ENCODE assay signal across 8 mouse cellular contexts in genomic region chr19:5817703-5818589, GRCm38 (mm10). TPM values are rescaled to one million over a fixed set of nuclear protein-coding genes. Genes with fewer than 3 reads are reported as not detected.
A peak's percentile ranks its signal among the peaks of the same experiment; 100 is the strongest.
DNase-seq lines count a peak whose midpoint lies in the region; ATAC-seq and TF ChIP-seq lines count a peak whose summit lies in the region.

No protein-coding gene starts in this region.

- peak overlapping the region; percentile 54 for H3K9ac ChIP-seq in embryonic facial prominence, embryonic 14.5 days (ENCODE audit: low read depth, low read length)
- 0 out of 2 replicates have a peak overlapping the region, but pooled peaks have one; percentile 26 for H3K9ac ChIP-seq in limb, embryonic 15.5 days
- H3K9ac ChIP-seq in midbrain, postnatal 0 days (replicated peaks; ENCODE audit: low read length, poor library complexity, severe bottlenecking): peak overlapping the region; percentile 42

- peaks cover 10% of the 10 kb centered on the region for H3K4me1 ChIP-seq in bone marrow, adult 2 months (ENCODE audit: control insufficient read depth, insufficient read depth, low read length)
- peaks cover 18% of the 10 kb centered on the region for H3K4me1 ChIP-seq in embryonic facial prominence, embryonic 14.5 days (ENCODE audit: control insufficient read depth, insufficient read depth, low read length)
- peaks cover 49% of the 10 kb centered on the region for H3K4me1 ChIP-seq in limb, embryonic 15.5 days
- no peaks in the 10 kb centered on the region for H3K4me1 ChIP-seq in midbrain, postnatal 0 days (ENCODE audit: insufficient read depth, low read length)

- peak; percentile 69; the same call in 1 of the 2 replicates for TF ChIP-seq POLR2A in bone marrow, adult 2 months (IDR thresholded peaks at IDR 0.05; ENCODE audit: borderline replicate concordance, control insufficient read depth, low read depth, low read length)

- 4% methylated on average over 21 of the region's 21 CpGs for WGBS in bone marrow, adult 2 months
- 17% methylated on average over 21 of the region's 21 CpGs for WGBS in embryonic facial prominence, embryonic 14.5 days
- 23% methylated on average over 21 of the region's 21 CpGs for WGBS in limb, embryonic 15.5 days
- 16% methylated on average over 21 of the region's 21 CpGs for WGBS in midbrain, postnatal 0 days

- peak; percentile 74 for ATAC-seq in embryonic facial prominence, embryonic 14.5 days (ENCODE audit: low read depth)
- ATAC-seq in limb, embryonic 15.5 days (ENCODE audit: insufficient number of reproducible peaks, low FRiP score, low TSS enrichment, low read depth): peak; percentile 49; the same call in 1 of the 2 replicates
- ATAC-seq in midbrain, postnatal 0 days (ENCODE audit: low FRiP score): peak; percentile 74

- H3K27me3 ChIP-seq in embryonic facial prominence, embryonic 14.5 days (replicated peaks; ENCODE audit: control insufficient read depth, insufficient read depth, low read length): no peaks in the 10 kb centered on the region
- no peaks in the 10 kb centered on the region for H3K27me3 ChIP-seq in limb, embryonic 15.5 days
- H3K27me3 ChIP-seq in midbrain, postnatal 0 days (ENCODE audit: insufficient read depth, low read length): no peaks in the 10 kb centered on the region

- no peaks in the 10 kb centered on the region for H3K36me3 ChIP-seq in embryonic facial prominence, embryonic 14.5 days (ENCODE audit: control insufficient read depth, insufficient read depth, low read length)
- no peaks in the 10 kb centered on the region for H3K36me3 ChIP-seq in limb, embryonic 15.5 days
- H3K36me3 ChIP-seq in midbrain, postnatal 0 days (ENCODE audit: insufficient read depth, low read length): no peaks in the 10 kb centered on the region

- H3K4me2 ChIP-seq in embryonic facial prominence, embryonic 14.5 days (ENCODE audit: low read depth, low read length): peak overlapping the region; percentile 58
- peak overlapping the region; percentile 46 for H3K4me2 ChIP-seq in limb, embryonic 15.5 days
- H3K4me2 ChIP-seq in midbrain, postnatal 0 days (ENCODE audit: low read depth, low read length, poor library complexity, severe bottlenecking): peak overlapping the region; percentile 43

- peak overlapping the region; percentile 85 for H3K27ac ChIP-seq in bone marrow, adult 2 months (ENCODE audit: control insufficient read depth, insufficient read depth, low read depth, low read length, poor library complexity)
- H3K27ac ChIP-seq in embryonic facial prominence, embryonic 14.5 days (replicated peaks; ENCODE audit: low read depth, low read length): peak overlapping the region; percentile 66
- peak overlapping the region; percentile 87 for H3K27ac ChIP-seq in limb, embryonic 15.5 days
- H3K27ac ChIP-seq in midbrain, postnatal 0 days (ENCODE audit: low read depth, low read length): peak overlapping the region; percentile 86

- no peaks in the 10 kb centered on the region for H3K9me3 ChIP-seq in embryonic facial prominence, embryonic 14.5 days (ENCODE audit: control insufficient read depth, low read length)
- H3K9me3 ChIP-seq in limb, embryonic 15.5 days: no peaks in the 10 kb centered on the region
- H3K9me3 ChIP-seq in midbrain, postnatal 0 days (ENCODE audit: low read length): no peaks in the 10 kb centered on the region

- TF ChIP-seq CTCF in bone marrow, adult 2 months (IDR thresholded peaks at IDR 0.05; ENCODE audit: control insufficient read depth, insufficient read depth, low read length): peak; percentile 93
- TF ChIP-seq CTCF in midbrain, postnatal 0 days (IDR thresholded peaks at IDR 0.05): peak; percentile 91

- peak overlapping the region; percentile 55 for H3K4me3 ChIP-seq in bone marrow, adult 2 months (replicated peaks; ENCODE audit: control insufficient read depth, low read depth, low read length)
- peak overlapping the region; percentile 24 for H3K4me3 ChIP-seq in embryonic facial prominence, embryonic 14.5 days (ENCODE audit: low read depth, low read length)
- peak overlapping the region; percentile 27 for H3K4me3 ChIP-seq in limb, embryonic 15.5 days
- H3K4me3 ChIP-seq in midbrain, postnatal 0 days (ENCODE audit: low read depth, low read length): peak overlapping the region; percentile 13; the same call in 1 of the 2 replicates

- peak; percentile 89 for DNase-seq in A20 (ENCODE audit: low read depth, low spot score)
- DNase-seq in embryonic facial prominence, embryonic 14.5 days (ENCODE audit: low spot score): peak; percentile 93
- peak; percentile 91 for DNase-seq in heart, adult 8-10 months (ENCODE audit: low spot score)
- peak; percentile 93 for DNase-seq in kidney, adult 9 months
- DNase-seq in midbrain, postnatal 0 days (ENCODE audit: low spot score): peak; percentile 90
- peak; percentile 90 to 96 for DNase-seq in spleen, postnatal 4 days (ENCODE audit: low spot score in 2 of 2)

RNA-seq across cellular contexts. Expression of gene Scyl1, which starts 46.7 kb away (rescaled TPM):
- polyA plus RNA-seq in bone marrow, adult 2 months (2011; ENCODE audit: insufficient read depth, insufficient read length, low replicate concordance, missing spikeins): 26.8 and 38.8 TPM in 2 replicates
- polyA plus RNA-seq in embryonic facial prominence, embryonic 14.5 days (2014; fragmentation: Nextera tagmentation; extraction: Ambion mirVana): 78.3 and 79.8 TPM in 2 replicates
- total RNA-seq in heart, adult 8-10 months (2022): 10 to 100 TPM; 63.3 to 70.6 (median 67.2) TPM
- 81.6 and 85.1 TPM in 2 replicates for polyA plus RNA-seq in limb, embryonic 15.5 days (2015; fragmentation: Nextera tagmentation; extraction: Ambion mirVana)
- total RNA-seq in midbrain, postnatal 0 days (2014; rRNA removed): 95.2 and 108 TPM in 2 replicates
- 84.2 and 85.8 TPM in 2 replicates for polyA plus RNA-seq in midbrain, postnatal 0 days (2015; fragmentation: Nextera tagmentation; extraction: Ambion mirVana)

RNA-seq across cellular contexts. Expression of gene Frmd8, which starts 57.1 kb away (rescaled TPM):
- 14.3 and 18.1 TPM in 2 replicates for polyA plus RNA-seq in bone marrow, adult 2 months (2011; ENCODE audit: insufficient read depth, insufficient read length, low replicate concordance, missing spikeins)
- polyA plus RNA-seq in embryonic facial prominence, embryonic 14.5 days (2014; fragmentation: Nextera tagmentation; extraction: Ambion mirVana): 20.6 and 25.8 TPM in 2 replicates
- 1 to 10 TPM; 7.1 to 8.1 (median 7.5) TPM for total RNA-seq in heart, adult 8-10 months (2022)
- 28.4 and 31.3 TPM in 2 replicates for polyA plus RNA-seq in limb, embryonic 15.5 days (2015; fragmentation: Nextera tagmentation; extraction: Ambion mirVana)
- total RNA-seq in midbrain, postnatal 0 days (2014; rRNA removed): 11.2 and 19.1 TPM in 2 replicates
- polyA plus RNA-seq in midbrain, postnatal 0 days (2015; fragmentation: Nextera tagmentation; extraction: Ambion mirVana): 11.2 and 11.7 TPM in 2 replicates

RNA-seq across cellular contexts. Expression of gene Slc25a45, which starts 59.7 kb away (rescaled TPM):
- 11.6 and 24.6 TPM in 2 replicates for polyA plus RNA-seq in bone marrow, adult 2 months (2011; ENCODE audit: insufficient read depth, insufficient read length, low replicate concordance, missing spikeins)
- polyA plus RNA-seq in embryonic facial prominence, embryonic 14.5 days (2014; fragmentation: Nextera tagmentation; extraction: Ambion mirVana): 2.8 and 3.0 TPM in 2 replicates
- total RNA-seq in heart, adult 8-10 months (2022): 1 to 10 TPM; 2.4 to 3.8 (median 2.8) TPM
- polyA plus RNA-seq in limb, embryonic 15.5 days (2015; fragmentation: Nextera tagmentation; extraction: Ambion mirVana): 3.4 and 5.2 TPM in 2 replicates
- total RNA-seq in midbrain, postnatal 0 days (2014; rRNA removed): 3.7 and 4.8 TPM in 2 replicates
- 2.1 and 2.7 TPM in 2 replicates for polyA plus RNA-seq in midbrain, postnatal 0 days (2015; fragmentation: Nextera tagmentation; extraction: Ambion mirVana)

Comparison
In these comparisons a context has a peak if more than half of its experiments do, and no peak if none do; other contexts are left out.
1. Peak in every context shown above with its lines: DNase-seq, ATAC-seq, H3K4me3 ChIP-seq and H3K27ac ChIP-seq.